Comparison of ENCODE assay signal across 11 mouse cellular contexts in the genomic region with DNA sequence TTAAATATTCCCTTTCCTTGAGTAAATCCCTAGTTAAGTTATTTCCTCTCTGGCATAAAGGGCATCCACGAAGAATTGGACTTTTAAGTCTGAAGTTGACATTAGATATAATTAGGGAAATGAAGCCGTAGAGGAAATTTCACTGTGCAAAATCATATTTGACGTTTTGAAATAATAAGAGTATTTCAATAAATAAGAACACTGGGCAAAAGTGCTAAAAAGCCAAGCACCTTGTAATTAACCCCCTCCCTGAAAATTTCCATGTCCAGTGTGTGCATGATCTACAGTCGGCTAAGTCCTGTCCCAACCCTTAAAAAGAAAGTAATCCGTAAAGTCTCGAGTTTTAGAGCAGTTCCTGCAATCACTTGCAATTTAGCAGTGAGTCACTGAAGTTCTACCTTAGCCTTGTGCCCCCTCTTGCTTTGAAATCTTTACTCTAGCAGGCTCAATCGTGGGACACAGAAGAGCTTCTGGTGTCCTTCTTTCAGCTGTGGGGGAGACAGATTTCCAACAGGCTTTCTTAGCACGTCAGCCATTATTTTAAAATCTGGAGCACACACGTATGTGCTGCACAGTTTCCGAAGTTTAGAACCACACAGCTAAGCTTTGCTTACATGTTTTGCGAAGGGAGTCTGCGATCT.
DNase-seq lines count a peak whose midpoint lies in the region; ATAC-seq and TF ChIP-seq lines count a peak whose summit lies in the region.
"Had no signal": no experiment of that assay in that cellular context is flagged by ENCODE, and none has a peak within 500 bp of the region (broad histone marks: within the 10 kb centered on the region; RNA-seq: fewer than 3 reads in every experiment).

No protein-coding gene starts in this region.

- no peaks in the 10 kb centered on the region for H3K36me3 ChIP-seq in kidney, embryonic 16.5 days (ENCODE audit: insufficient read depth, low read length)
- no peaks in the 10 kb centered on the region for H3K36me3 ChIP-seq in liver, embryonic 12.5 days
- H3K36me3 ChIP-seq: liver, embryonic 13.5 days had no signal

- TF ChIP-seq POLR2A in cerebellum, adult 2 months (IDR thresholded peaks at IDR 0.05; ENCODE audit: borderline replicate concordance, insufficient read depth, low read length): no peak
- TF ChIP-seq POLR2A in embryonic fibroblast, embryonic 13.5 days (IDR thresholded peaks at IDR 0.05; ENCODE audit: low read depth, low read length): no peak; the same call in 1 of the 2 replicates

- peaks cover 28% of the 10 kb centered on the region for H3K4me1 ChIP-seq in cerebellum, adult 2 months (ENCODE audit: control insufficient read depth, insufficient read depth, low read length)
- peaks cover 23% of the 10 kb centered on the region for H3K4me1 ChIP-seq in kidney, embryonic 16.5 days (ENCODE audit: insufficient read depth, low read length)
- 0 out of 2 replicates have a peak, but pooled peaks cover 2% of the 10 kb centered on the region for H3K4me1 ChIP-seq in embryonic fibroblast, embryonic 13.5 days (ENCODE audit: control insufficient read depth, insufficient read depth, low read length)
- no peaks in the 10 kb centered on the region for H3K4me1 ChIP-seq in liver, embryonic 12.5 days

- no peak overlapping the region for H3K9ac ChIP-seq in kidney, embryonic 16.5 days (replicated peaks; ENCODE audit: low read length)
- H3K9ac ChIP-seq in liver, embryonic 12.5 days: no peak overlapping the region
- H3K9ac ChIP-seq: liver, embryonic 13.5 days had no signal

- ATAC-seq in kidney, embryonic 16.5 days (ENCODE audit: low FRiP score, low TSS enrichment): no peak
- no peak for ATAC-seq in liver, embryonic 12.5 days
- ATAC-seq: CD4-positive, CD25-positive, alpha-beta regulatory T cell, adult 4 months had no signal

- no peak overlapping the region for H3K4me2 ChIP-seq in kidney, embryonic 16.5 days (replicated peaks; ENCODE audit: low read depth, low read length)
- no peak overlapping the region for H3K4me2 ChIP-seq in liver, embryonic 12.5 days
- H3K4me2 ChIP-seq: liver, embryonic 13.5 days had no signal

- peak overlapping the region; percentile 47 for H3K4me3 ChIP-seq in cerebellum, adult 2 months (replicated peaks; ENCODE audit: insufficient read depth, low read depth, low read length)
- H3K4me3 ChIP-seq in kidney, embryonic 16.5 days (ENCODE audit: low read length): no peak overlapping the region
- H3K4me3 ChIP-seq in embryonic fibroblast, embryonic 13.5 days (ENCODE audit: insufficient read depth, low read length): no peak overlapping the region
- H3K4me3 ChIP-seq in liver, embryonic 12.5 days: no peak overlapping the region
- H3K4me3 ChIP-seq: liver, embryonic 13.5 days had no signal

- no peaks in the 10 kb centered on the region for H3K27me3 ChIP-seq in cerebellum, adult 2 months (ENCODE audit: control insufficient read depth, insufficient read depth, low read length)
- peaks cover 4% of the 10 kb centered on the region; the same call in 1 of the 2 replicates for H3K27me3 ChIP-seq in kidney, embryonic 16.5 days (ENCODE audit: insufficient read depth, low read length)
- H3K27me3 ChIP-seq in liver, embryonic 12.5 days (replicated peaks): peaks cover 84% of the 10 kb centered on the region

- no peak for TF ChIP-seq CTCF in cerebellum, adult 2 months (IDR thresholded peaks at IDR 0.05; ENCODE audit: borderline replicate concordance, insufficient read depth, low read depth, low read length)
- no peak for TF ChIP-seq CTCF in embryonic fibroblast, embryonic 13.5 days (IDR thresholded peaks at IDR 0.05; ENCODE audit: borderline replicate concordance, insufficient read depth, low read length)

- WGBS in cerebellum, adult 2 months: 7% methylated on average over 12 of the region's 12 CpGs
- WGBS in kidney, embryonic 16.5 days: 79% methylated on average over 12 of the region's 12 CpGs
- WGBS in liver, embryonic 12.5 days (ENCODE audit: insufficient replicate concordance): 61% methylated on average over 12 of the region's 12 CpGs

- H3K27ac ChIP-seq in cerebellum, adult 2 months (ENCODE audit: insufficient read depth, low read length): peak overlapping the region; percentile 97
- no peak overlapping the region for H3K27ac ChIP-seq in kidney, embryonic 16.5 days (ENCODE audit: low read length)
- H3K27ac ChIP-seq in embryonic fibroblast, embryonic 13.5 days (ENCODE audit: insufficient read depth, low read length): peak overlapping the region; percentile 12; the same call in 1 of the 2 replicates
- H3K27ac ChIP-seq in liver, embryonic 12.5 days: no peak overlapping the region
- H3K27ac ChIP-seq: liver, embryonic 13.5 days had no signal

- peak; percentile 44 to 63 for DNase-seq in cerebellum, adult 2 months
- no peak for DNase-seq in cerebellum, adult 9-10 months
- peak; percentile 59 for DNase-seq in kidney, adult 18-20 months
- DNase-seq in 416B (ENCODE audit: low read depth): peak; percentile 91
- no peak for DNase-seq in frontal cortex, postnatal 10 days (ENCODE audit: low spot score in 2 of 2)
- DNase-seq: liver, embryonic 13.5 days; lung, postnatal 36 days had no signal

- no peaks in the 10 kb centered on the region for H3K9me3 ChIP-seq in kidney, embryonic 16.5 days (ENCODE audit: low read length)
- no peaks in the 10 kb centered on the region for H3K9me3 ChIP-seq in liver, embryonic 12.5 days (replicated peaks)
- H3K9me3 ChIP-seq: liver, embryonic 13.5 days had no signal

Comparison
In these comparisons a context has a peak if more than half of its experiments do, and no peak if none do; other contexts are left out.
1. DNase-seq: peak in cerebellum, adult 2 months (2 of 2), kidney, adult 18-20 months (single experiment) and 416B (single experiment); none in cerebellum, adult 9-10 months (single experiment) and frontal cortex, postnatal 10 days (0 of 2).
2. H3K27ac ChIP-seq: peak in cerebellum, adult 2 months (single experiment) and embryonic fibroblast, embryonic 13.5 days (single experiment); none in kidney, embryonic 16.5 days (single experiment) and liver, embryonic 12.5 days (single experiment).